ENCODE assay signal across 9 mouse cellular contexts in genomic region chr4:62700426-62700825, GRCm38 (mm10).
DNase-seq lines count a peak whose midpoint lies in the region; ATAC-seq lines count a peak whose summit lies in the region.
"Had no signal": no experiment of that assay in that cellular context is flagged by ENCODE, and none has a peak within 500 bp of the region (broad histone marks: within the 10 kb centered on the region; RNA-seq: fewer than 3 reads in every experiment).

No protein-coding gene starts in this region.

- 38% methylated on average over 5 of the region's 5 CpGs for WGBS in heart, embryonic 10.5 days
- WGBS in midbrain, embryonic 12.5 days: 91% methylated on average over 5 of the region's 5 CpGs
- WGBS in midbrain, embryonic 11.5 days: 82% methylated on average over 5 of the region's 5 CpGs
- WGBS in limb, embryonic 11.5 days: 67% methylated on average over 5 of the region's 5 CpGs
- 55% methylated on average over 5 of the region's 5 CpGs for WGBS in stomach, embryonic 14.5 days

- peak overlapping the region; percentile 64 for H3K4me3 ChIP-seq in heart, embryonic 10.5 days
- H3K4me3 ChIP-seq in midbrain, embryonic 12.5 days: no peak overlapping the region
- H3K4me3 ChIP-seq in midbrain, embryonic 11.5 days (ENCODE audit: low read depth, low read length): no peak overlapping the region
- peak overlapping the region; percentile 25 for H3K4me3 ChIP-seq in limb, embryonic 11.5 days (ENCODE audit: low read depth, low read length)
- H3K4me3 ChIP-seq in stomach, embryonic 14.5 days (ENCODE audit: low read depth, low read length): peak overlapping the region; percentile 46

- DNase-seq in heart, embryonic 10.5 days (ENCODE audit: low spot score): no peak
- no peak for DNase-seq in heart, postnatal 14 days
- DNase-seq in midbrain, embryonic 11.5 days (ENCODE audit: low spot score, missing footprints): no peak
- no peak for DNase-seq in limb, embryonic 11.5 days (ENCODE audit: low spot score)
- no peak for DNase-seq in Muller cell, postnatal 12 days (ENCODE audit: inconsistent ontology term)
- DNase-seq: gastrocnemius, postnatal 36 days had no signal

- H3K4me1 ChIP-seq in heart, embryonic 10.5 days: peaks cover 63% of the 10 kb centered on the region
- H3K4me1 ChIP-seq in midbrain, embryonic 12.5 days: peaks cover 35% of the 10 kb centered on the region
- H3K4me1 ChIP-seq in midbrain, embryonic 11.5 days (ENCODE audit: control insufficient read depth, insufficient read depth, low read length): peaks cover 15% of the 10 kb centered on the region
- peaks cover 33% of the 10 kb centered on the region for H3K4me1 ChIP-seq in limb, embryonic 11.5 days (ENCODE audit: control insufficient read depth, insufficient read depth, low read length)
- H3K4me1 ChIP-seq in stomach, embryonic 14.5 days (ENCODE audit: control insufficient read depth, insufficient read depth, low read length): peaks cover 51% of the 10 kb centered on the region

- H3K27me3 ChIP-seq in heart, embryonic 10.5 days (ENCODE audit: insufficient read depth, poor library complexity, severe bottlenecking): peaks cover 11% of the 10 kb centered on the region
- H3K27me3 ChIP-seq in midbrain, embryonic 12.5 days: no peaks in the 10 kb centered on the region
- no peaks in the 10 kb centered on the region for H3K27me3 ChIP-seq in midbrain, embryonic 11.5 days (ENCODE audit: control insufficient read depth, insufficient read depth, low read length)
- no peaks in the 10 kb centered on the region for H3K27me3 ChIP-seq in limb, embryonic 11.5 days (ENCODE audit: control insufficient read depth, insufficient read depth, low read length)
- no peaks in the 10 kb centered on the region for H3K27me3 ChIP-seq in stomach, embryonic 14.5 days (ENCODE audit: control insufficient read depth, insufficient read depth, low read length)

- ATAC-seq in midbrain, embryonic 12.5 days (ENCODE audit: low FRiP score, low read depth): no peak
- no peak for ATAC-seq in midbrain, embryonic 11.5 days (ENCODE audit: low FRiP score)
- no peak for ATAC-seq in limb, embryonic 11.5 days (ENCODE audit: insufficient number of reproducible peaks, low FRiP score, low TSS enrichment, low read depth)
- no peak for ATAC-seq in stomach, embryonic 14.5 days (ENCODE audit: insufficient number of reproducible peaks, insufficient read depth, low FRiP score, low read depth)
- ATAC-seq in megakaryocyte progenitor cell, adult 5-6 weeks (replicated peaks; ENCODE audit: poor library complexity): no peak

- peaks cover 36% of the 10 kb centered on the region for H3K36me3 ChIP-seq in heart, embryonic 10.5 days
- peaks cover 50% of the 10 kb centered on the region for H3K36me3 ChIP-seq in midbrain, embryonic 12.5 days
- peaks cover 15% of the 10 kb centered on the region; the same call in 1 of the 2 replicates for H3K36me3 ChIP-seq in midbrain, embryonic 11.5 days (ENCODE audit: control insufficient read depth, insufficient read depth, low read length)
- H3K36me3 ChIP-seq in limb, embryonic 11.5 days (ENCODE audit: control insufficient read depth, insufficient read depth, low read length): peaks cover 4% of the 10 kb centered on the region; the same call in 1 of the 2 replicates
- peaks cover 34% of the 10 kb centered on the region; the same call in 1 of the 2 replicates for H3K36me3 ChIP-seq in stomach, embryonic 14.5 days (ENCODE audit: control insufficient read depth, insufficient read depth, low read length)

- no peak overlapping the region for H3K9ac ChIP-seq in midbrain, embryonic 12.5 days (replicated peaks)
- no peak overlapping the region for H3K9ac ChIP-seq in midbrain, embryonic 11.5 days (ENCODE audit: low read length)
- no peak overlapping the region for H3K9ac ChIP-seq in limb, embryonic 11.5 days (ENCODE audit: low read length)
- peak overlapping the region; percentile 55 for H3K9ac ChIP-seq in stomach, embryonic 14.5 days (replicated peaks; ENCODE audit: low read depth, low read length)

- 0 out of 2 replicates have a peak overlapping the region, but pooled peaks have one; percentile 37 for H3K4me2 ChIP-seq in midbrain, embryonic 12.5 days (replicated peaks)
- H3K4me2 ChIP-seq in midbrain, embryonic 11.5 days: no peak overlapping the region; the same call in 1 of the 2 replicates
- peak overlapping the region; percentile 63 for H3K4me2 ChIP-seq in limb, embryonic 11.5 days (ENCODE audit: low read depth, severe bottlenecking)
- peak overlapping the region; percentile 69 for H3K4me2 ChIP-seq in stomach, embryonic 14.5 days (replicated peaks; ENCODE audit: low read depth, low read length)

- intact Hi-C loops in heart, postnatal 14 days (cut with DNase I): no loop called here

- no peaks in the 10 kb centered on the region for H3K9me3 ChIP-seq in heart, embryonic 10.5 days
- H3K9me3 ChIP-seq in midbrain, embryonic 12.5 days: no peaks in the 10 kb centered on the region
- H3K9me3 ChIP-seq in midbrain, embryonic 11.5 days (ENCODE audit: control insufficient read depth, low read length): no peaks in the 10 kb centered on the region
- no peaks in the 10 kb centered on the region for H3K9me3 ChIP-seq in limb, embryonic 11.5 days (ENCODE audit: control insufficient read depth, low read length)
- H3K9me3 ChIP-seq in stomach, embryonic 14.5 days (ENCODE audit: control insufficient read depth, low read depth, low read length): no peaks in the 10 kb centered on the region

- peak overlapping the region; percentile 89 for H3K27ac ChIP-seq in heart, embryonic 10.5 days
- no peak overlapping the region for H3K27ac ChIP-seq in midbrain, embryonic 12.5 days (replicated peaks)
- no peak overlapping the region for H3K27ac ChIP-seq in midbrain, embryonic 11.5 days (ENCODE audit: low read depth, low read length)
- H3K27ac ChIP-seq in limb, embryonic 11.5 days (replicated peaks; ENCODE audit: low read depth, low read length): no peak overlapping the region
- H3K27ac ChIP-seq in stomach, embryonic 14.5 days (ENCODE audit: low read length): peak overlapping the region; percentile 15; the same call in 1 of the 2 replicates

Comparison
In these comparisons a context has a peak if more than half of its experiments do, and no peak if none do; other contexts are left out.
1. H3K27ac ChIP-seq: peak in heart, embryonic 10.5 days (single experiment) and stomach, embryonic 14.5 days (single experiment); none in midbrain, embryonic 12.5 days (single experiment), midbrain, embryonic 11.5 days (single experiment) and limb, embryonic 11.5 days (single experiment).
2. H3K4me3 ChIP-seq: peak in heart, embryonic 10.5 days (single experiment), limb, embryonic 11.5 days (single experiment) and stomach, embryonic 14.5 days (single experiment); none in midbrain, embryonic 12.5 days (single experiment) and midbrain, embryonic 11.5 days (single experiment).